Mouse (Mus musculus): ENCODE data around the gene Aim2. TPM values are rescaled to one million over a fixed set of nuclear protein-coding genes. Genes with fewer than 3 reads are reported as not detected.
"Not testable (repeated sequence)": the region's sequence is repeated elsewhere in the genome, so short reads cannot be mapped to it uniquely, and the experiment has no call there.

The Aim2 gene
- polyA plus RNA-seq, 1 experiment from 2014 or later = 4.0 TPM

DNA sequence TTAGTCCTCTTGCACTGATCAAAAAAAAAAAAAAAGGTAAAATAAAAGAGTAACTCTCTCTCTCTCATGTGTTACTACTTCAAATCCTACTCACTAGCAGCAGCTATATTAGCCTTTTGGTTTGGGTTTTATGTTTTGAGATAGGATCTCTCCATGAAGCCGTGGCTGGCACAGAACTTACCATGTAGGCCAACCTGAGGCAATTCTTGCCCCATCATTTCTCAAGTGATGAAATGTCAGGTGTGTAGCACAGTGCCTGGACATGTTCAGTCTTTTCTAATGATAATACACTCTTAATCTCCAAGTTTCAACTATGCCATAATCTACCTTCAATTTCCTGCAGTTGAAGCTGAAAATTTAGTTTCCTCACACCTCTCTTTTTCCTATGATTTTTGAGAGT lies 92.4 kb downstream of the Aim2 start:
- ATAC-seq (ENCODE audit: insufficient number of reproducible peaks, insufficient read depth, low FRiP score, low TSS enrichment) = no peak
- H3K4me1 ChIP-seq = no peaks in the 10 kb centered on the region
- WGBS = 97% methylated on average over 1 of the region's 1 CpGs

GRCm38 (mm10) chr1:173447067-173447466 lies 96.4 kb downstream of the Aim2 start:
- no peaks in the 10 kb centered on the region for H3K27me3 ChIP-seq
- H3K9ac ChIP-seq = no peak overlapping the region
- H3K9me3 ChIP-seq = no peaks in the 10 kb centered on the region
- H3K4me1 ChIP-seq = no peaks in the 10 kb centered on the region
- H3K4me3 ChIP-seq = no peak overlapping the region
- no peak overlapping the region for H3K27ac ChIP-seq
- 73% methylated on average over 4 of the region's 4 CpGs for WGBS
- no peaks in the 10 kb centered on the region for H3K36me3 ChIP-seq
- no peak for ATAC-seq (ENCODE audit: insufficient number of reproducible peaks, insufficient read depth, low FRiP score, low TSS enrichment)
- H3K4me2 ChIP-seq (replicated peaks) = no peak overlapping the region

More for the DNA sequence above, 92.4 kb downstream of the Aim2 start:
- Histone ChIP-seq H3K4me3 (no peak overlapping the region), H3K4me2 (replicated peaks) (no peak overlapping the region), H3K9ac (no peak overlapping the region), H3K9me3 (no peaks in the 10 kb centered on the region), H3K27ac (no peak overlapping the region), H3K36me3 (no peaks in the 10 kb centered on the region), H3K27me3 (no peaks in the 10 kb centered on the region)

DNA sequence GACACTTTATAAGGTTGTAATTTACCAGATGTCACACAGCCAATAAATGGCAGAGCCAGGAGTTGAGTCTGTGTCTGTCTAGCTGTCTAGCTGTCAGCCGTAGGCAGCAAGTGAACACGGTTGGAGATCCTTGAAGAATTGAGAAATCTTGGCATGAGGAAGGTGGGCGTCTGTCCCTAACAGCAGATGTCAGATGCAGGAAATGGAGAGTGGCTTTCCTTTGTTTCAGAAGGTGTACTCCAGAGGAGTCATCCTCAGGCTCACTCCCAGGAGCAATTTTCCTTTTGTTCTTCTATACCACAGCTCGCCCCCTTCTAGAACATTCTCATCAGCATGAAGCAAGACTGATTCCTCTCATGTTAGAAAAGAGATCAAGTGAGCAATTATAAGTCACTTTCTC lies 99.9 kb downstream of the Aim2 start:
- WGBS = 83% methylated on average over 4 of the region's 4 CpGs
- H3K4me2 ChIP-seq (replicated peaks) = no peak overlapping the region
- ATAC-seq (ENCODE audit: insufficient number of reproducible peaks, insufficient read depth, low FRiP score, low TSS enrichment) = no peak

GRCm38 (mm10) chr1:173451665-173452064 lies 101.0 kb downstream of the Aim2 start:
- Histone ChIP-seq H3K4me2 (replicated peaks) (no peak overlapping the region), H3K36me3 (no peaks in the 10 kb centered on the region), H3K4me3 (no peak overlapping the region), H3K9me3 (no peaks in the 10 kb centered on the region), H3K27ac (no peak overlapping the region), H3K9ac (no peak overlapping the region), H3K27me3 (no peaks in the 10 kb centered on the region), H3K4me1 (no peaks in the 10 kb centered on the region)
- WGBS = 90% methylated on average over 5 of the region's 5 CpGs
- ATAC-seq (ENCODE audit: insufficient number of reproducible peaks, insufficient read depth, low FRiP score, low TSS enrichment) = no peak

More for the DNA sequence above, 99.9 kb downstream of the Aim2 start:
- H3K4me1 ChIP-seq = no peaks in the 10 kb centered on the region
- H3K36me3 ChIP-seq = no peaks in the 10 kb centered on the region
- no peak overlapping the region for H3K9ac ChIP-seq
- no peak overlapping the region for H3K4me3 ChIP-seq
- H3K27me3 ChIP-seq = no peaks in the 10 kb centered on the region
- no peak overlapping the region for H3K27ac ChIP-seq
- H3K9me3 ChIP-seq = no peaks in the 10 kb centered on the region

DNA sequence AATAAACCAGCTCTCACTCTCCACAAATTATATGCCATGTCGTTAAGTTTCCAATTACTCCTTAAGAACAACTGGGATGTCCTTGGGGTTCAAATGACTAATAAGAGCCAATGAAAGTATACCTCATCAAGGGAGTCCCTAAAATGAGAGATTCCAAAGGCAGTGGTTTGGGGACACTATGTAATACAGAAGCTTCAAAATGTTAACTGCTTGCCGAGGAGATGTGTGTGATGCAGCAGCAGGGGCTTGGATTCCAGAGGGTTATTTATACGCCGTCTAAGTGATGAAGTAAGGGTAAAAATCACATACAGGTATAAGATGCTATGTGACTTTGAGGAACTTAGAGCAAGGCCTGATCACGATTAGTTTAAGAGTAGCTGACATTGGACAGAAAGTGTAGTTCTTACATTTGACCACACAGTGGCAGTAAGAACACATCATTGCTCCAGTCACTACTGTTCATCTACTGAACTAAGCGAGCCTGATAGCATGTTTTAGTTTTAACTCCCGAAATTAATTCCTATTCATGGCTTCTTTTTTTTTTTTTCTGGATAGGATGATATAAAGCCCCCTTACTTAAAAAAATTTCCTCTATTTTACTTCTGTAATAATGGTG lies 105.6 kb downstream of the Aim2 start:
- no peak for ATAC-seq (ENCODE audit: insufficient number of reproducible peaks, insufficient read depth, low FRiP score, low TSS enrichment)
- Histone ChIP-seq H3K9ac (no peak overlapping the region), H3K27ac (no peak overlapping the region), H3K9me3 (no peaks in the 10 kb centered on the region), H3K4me2 (replicated peaks) (no peak overlapping the region), H3K4me3 (no peak overlapping the region), H3K4me1 (no peaks in the 10 kb centered on the region), H3K36me3 (no peaks in the 10 kb centered on the region), H3K27me3 (no peaks in the 10 kb centered on the region)
- 48% methylated on average over 7 of the region's 7 CpGs for WGBS

DNA sequence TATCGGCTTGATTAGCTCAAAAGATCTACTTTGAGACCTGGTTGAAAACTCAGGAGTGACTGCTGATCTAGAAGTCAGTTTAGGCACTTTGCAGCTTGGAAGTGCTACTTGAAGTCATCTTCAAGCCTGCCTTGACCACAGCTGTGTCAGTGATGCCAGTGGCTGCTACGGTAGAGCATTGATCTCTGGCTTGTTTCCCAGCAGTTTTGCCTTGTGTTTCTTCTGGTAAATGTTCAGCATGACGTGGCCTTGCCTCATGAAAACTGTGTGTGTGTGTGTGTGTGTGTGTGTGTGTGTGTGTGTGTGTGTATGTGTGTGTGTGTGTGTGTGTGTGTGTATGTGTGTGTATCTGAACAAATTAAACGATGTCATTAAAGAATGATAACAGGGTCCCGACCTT lies 106.1 kb downstream of the Aim2 start:
- no peak for ATAC-seq (ENCODE audit: insufficient number of reproducible peaks, insufficient read depth, low FRiP score, low TSS enrichment)
- H3K27ac ChIP-seq = no peak overlapping the region
- H3K4me2 ChIP-seq (replicated peaks) = no peak overlapping the region
- 94% methylated on average over 5 of the region's 5 CpGs for WGBS
- no peak overlapping the region for H3K4me3 ChIP-seq
- no peaks in the 10 kb centered on the region for H3K4me1 ChIP-seq
- no peaks in the 10 kb centered on the region for H3K27me3 ChIP-seq
- H3K9ac ChIP-seq = no peak overlapping the region
- H3K9me3 ChIP-seq = no peaks in the 10 kb centered on the region
- H3K36me3 ChIP-seq = no peaks in the 10 kb centered on the region

DNA sequence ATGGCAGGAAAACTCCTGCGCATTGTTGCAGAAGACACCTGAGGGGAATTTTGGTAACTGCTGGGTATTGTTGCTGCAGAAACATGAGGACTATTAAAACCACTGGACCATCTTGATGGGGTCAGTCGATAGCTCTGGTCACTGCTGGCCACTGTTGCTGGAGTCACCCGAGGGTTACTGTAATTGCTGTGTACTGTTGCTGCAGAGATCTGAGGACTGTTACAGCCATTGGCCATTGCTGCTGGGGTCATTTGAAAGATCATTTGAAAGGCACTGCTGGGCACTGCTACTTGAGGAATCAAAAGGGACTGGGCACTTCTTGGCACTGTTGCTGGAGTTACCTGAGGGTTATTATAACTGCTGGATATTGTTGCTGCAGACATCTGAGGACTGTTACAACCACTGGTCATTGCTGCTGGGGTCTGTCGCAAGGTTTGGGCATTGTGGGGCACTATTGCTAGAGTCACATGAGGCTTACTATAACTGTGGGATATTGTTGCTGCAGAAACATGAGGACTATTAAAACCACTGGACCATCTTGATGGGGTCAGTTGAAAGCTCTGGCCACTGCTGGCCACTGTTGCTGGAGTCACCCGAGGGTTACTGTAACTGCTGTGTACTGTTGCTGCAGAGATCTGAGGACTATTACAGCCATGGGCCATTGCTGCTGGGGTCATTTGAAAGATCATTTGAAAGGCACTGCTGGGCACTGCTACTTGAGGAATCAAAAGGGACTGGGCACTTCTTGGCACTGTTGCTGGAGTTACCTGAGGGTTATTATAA lies 129.9 kb downstream of the Aim2 start:
- H3K4me3 ChIP-seq; H3K9ac ChIP-seq; H3K9me3 ChIP-seq; H3K4me1 ChIP-seq; H3K27ac ChIP-seq; H3K36me3 ChIP-seq; H3K27me3 ChIP-seq; ATAC-seq (ENCODE audit: insufficient number of reproducible peaks, insufficient read depth, low FRiP score, low TSS enrichment); H3K4me2 ChIP-seq (replicated peaks): not testable (repeated sequence)
- 84% methylated on average over 5 of the region's 5 CpGs for WGBS

DNA sequence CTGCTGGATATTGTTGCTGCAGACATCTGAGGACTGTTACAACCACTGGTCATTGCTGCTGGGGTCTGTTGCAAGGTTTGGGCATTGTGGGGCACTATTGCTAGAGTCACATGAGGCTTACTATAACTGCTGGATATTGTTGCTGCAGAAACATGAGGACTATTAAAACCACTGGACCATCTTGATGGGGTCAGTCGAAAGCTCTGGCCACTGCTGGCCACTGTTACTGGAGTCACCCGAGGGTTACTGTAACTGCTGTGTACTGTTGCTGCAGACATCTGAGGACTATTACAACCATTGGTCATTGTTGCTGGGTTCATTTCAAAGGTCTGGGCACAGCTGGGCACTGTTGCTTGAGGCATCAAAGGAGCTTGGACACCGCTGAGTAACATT lies 130.5 kb downstream of the Aim2 start:
- ATAC-seq (ENCODE audit: insufficient number of reproducible peaks, insufficient read depth, low FRiP score, low TSS enrichment); H3K4me1 ChIP-seq; H3K27me3 ChIP-seq; H3K4me3 ChIP-seq; H3K9me3 ChIP-seq; H3K4me2 ChIP-seq (replicated peaks); H3K9ac ChIP-seq; H3K27ac ChIP-seq; H3K36me3 ChIP-seq: not testable (repeated sequence)
- 67% methylated on average over 3 of the region's 3 CpGs for WGBS

GRCm38 (mm10) chr1:173490812-173491480 lies 140.3 kb downstream of the Aim2 start, which contains the start of gene Ifi206:
Gene Ifi206 (minus strand): TSS chr1:173491041.
- not testable (repeated sequence) for H3K36me3 ChIP-seq; H3K9me3 ChIP-seq; H3K27me3 ChIP-seq; H3K4me3 ChIP-seq; H3K4me1 ChIP-seq; H3K27ac ChIP-seq; ATAC-seq (ENCODE audit: insufficient number of reproducible peaks, insufficient read depth, low FRiP score, low TSS enrichment); H3K4me2 ChIP-seq (replicated peaks); H3K9ac ChIP-seq
- 79% methylated on average over 3 of the region's 3 CpGs for WGBS

GRCm38 (mm10) chr1:173491483-173491882 lies 140.8 kb downstream of the Aim2 start:
- not testable (repeated sequence) for ATAC-seq (ENCODE audit: insufficient number of reproducible peaks, insufficient read depth, low FRiP score, low TSS enrichment); H3K27me3 ChIP-seq; H3K27ac ChIP-seq; H3K4me3 ChIP-seq; H3K9me3 ChIP-seq; H3K4me2 ChIP-seq (replicated peaks); H3K4me1 ChIP-seq; H3K36me3 ChIP-seq; H3K9ac ChIP-seq

DNA sequence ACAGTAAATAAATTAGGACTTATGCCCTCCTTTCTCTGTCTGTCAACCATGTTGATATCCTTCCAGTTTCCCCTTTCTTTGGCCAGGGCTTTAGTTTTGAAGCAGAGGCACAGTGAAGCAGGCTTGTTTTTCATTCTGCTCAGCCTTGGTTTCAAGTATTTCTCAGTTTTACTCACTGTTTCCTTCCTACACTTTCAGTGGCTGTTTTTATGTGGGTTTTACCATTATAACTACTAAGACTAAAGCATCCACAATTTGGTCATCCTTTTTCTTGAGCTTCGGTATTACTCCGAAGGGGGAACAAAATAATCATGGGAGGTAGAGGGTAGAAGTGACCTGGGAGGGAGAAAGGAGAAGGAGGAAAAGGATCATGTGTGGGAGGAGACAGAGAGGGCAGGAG lies 159.9 kb downstream of the Aim2 start:
- H3K27me3 ChIP-seq; ATAC-seq (ENCODE audit: insufficient number of reproducible peaks, insufficient read depth, low FRiP score, low TSS enrichment); H3K36me3 ChIP-seq; H3K4me3 ChIP-seq; H3K9ac ChIP-seq; H3K27ac ChIP-seq; H3K4me2 ChIP-seq (replicated peaks); H3K4me1 ChIP-seq; H3K9me3 ChIP-seq: not testable (repeated sequence)
- WGBS = 99% methylated on average over 2 of the region's 2 CpGs
